Mouse (Mus musculus) lung, embryonic 15.5 days (tissue): ENCODE results near the gene Abca1. TPM values are rescaled to one million over a fixed set of nuclear protein-coding genes. Genes with fewer than 3 reads are reported as not detected.

ENCODE experiments used
- ATAC-seq: fragments of 200-750 bp; cut with Nextera tagmentation; 2 replicates; pipeline ENCODE4 v1.8.0; 2017; ENCODE audit warnings: moderate number of reproducible peaks, borderline replicate concordance; ENCODE audit not compliant: low FRiP score, low TSS enrichment; ENCODE audit errors: extremely low read depth
- H3K27ac ChIP-seq: fragments of 300-500 bp; sonication (generic); 2 replicates; pipeline ENCODE4 v1.5.1; 2015; ENCODE audit warnings: moderate library complexity, mild to moderate bottlenecking, inconsistent platforms
- H3K27me3 ChIP-seq: fragments of 300-500 bp; sonication (generic); 2 replicates; pipeline ENCODE4 v1.6.1; 2015; ENCODE audit warnings: inconsistent platforms
- H3K36me3 ChIP-seq: fragments of 300-500 bp; sonication (generic); 2 replicates; pipeline ENCODE4 v1.6.1; 2015; ENCODE audit warnings: inconsistent platforms
- H3K4me1 ChIP-seq: fragments of 300-500 bp; sonication (generic); 2 replicates; pipeline ENCODE4 v1.6.1; 2015; ENCODE audit warnings: inconsistent platforms
- H3K4me2 ChIP-seq: fragments of 300-500 bp; sonication (generic); 2 replicates; pipeline ENCODE4 v1.6.1; 2015; ENCODE audit warnings: inconsistent platforms, mild to moderate bottlenecking, moderate library complexity
- H3K4me3 ChIP-seq: fragments of 300-500 bp; sonication (generic); 2 replicates; pipeline ENCODE4 v1.5.1; 2015; ENCODE audit warnings: mild to moderate bottlenecking, inconsistent platforms
- H3K9ac ChIP-seq: fragments of 300-500 bp; sonication (generic); 2 replicates; pipeline ENCODE4 v1.6.1; 2015; ENCODE audit warnings: inconsistent platforms
- H3K9me3 ChIP-seq: fragments of 300-500 bp; sonication (generic); 2 replicates; pipeline ENCODE4 v1.6.1; 2016; ENCODE audit warnings: inconsistent platforms
- WGBS: fragments of 180-500 bp; shearing (Covaris S2); methylation state at CpG from one replicate; pipeline ENCODE4 v1.1.7; 2015; 5-methylcytosine and 5-hydroxymethylcytosine counted together
- polyA plus RNA-seq: library from polyadenylated mRNA; unstranded; fragments of >200 nt; fragmentation: Nextera tagmentation; extraction: Ambion mirVana; gene quantifications from 2 replicates; pipeline ENCODE4 v1.2.1, GENCODE M21; 2015

Abca1 gene
- polyA plus RNA-seq, 1 experiment from 2014 or later: 9.3 TPM

GRCm38 (mm10) chr4:53177696-53178095 is 18.0 kb upstream of the Abca1 start:
- ATAC-seq: no peak
- Histone ChIP-seq H3K9me3 (no peaks in the 10 kb centered on the region), H3K36me3 (no peaks in the 10 kb centered on the region), H3K27ac (no peak overlapping the region), H3K9ac (no peak overlapping the region), H3K4me3 (no peak overlapping the region), H3K4me1 (peaks cover 2% of the 10 kb centered on the region; the same call in 1 of the 2 replicates), H3K27me3 (no peaks in the 10 kb centered on the region), H3K4me2 (no peak overlapping the region)
- whole genome bisulfite sequencing: 92% methylated on average over 8 of the region's 8 CpGs

GRCm38 (mm10) chr4:53174906-53175305 is 15.2 kb upstream of the Abca1 start:
- Histone ChIP-seq H3K4me3 (no peak overlapping the region), H3K27me3 (no peaks in the 10 kb centered on the region), H3K27ac (no peak overlapping the region), H3K9ac (no peak overlapping the region), H3K4me2 (no peak overlapping the region), H3K36me3 (no peaks in the 10 kb centered on the region), H3K9me3 (no peaks in the 10 kb centered on the region), H3K4me1 (peaks cover 2% of the 10 kb centered on the region; the same call in 1 of the 2 replicates)
- 52% methylated on average over 7 of the region's 7 CpGs for whole genome bisulfite sequencing
- peak; percentile 24; the same call in 1 of the 2 replicates for ATAC-seq

DNA sequence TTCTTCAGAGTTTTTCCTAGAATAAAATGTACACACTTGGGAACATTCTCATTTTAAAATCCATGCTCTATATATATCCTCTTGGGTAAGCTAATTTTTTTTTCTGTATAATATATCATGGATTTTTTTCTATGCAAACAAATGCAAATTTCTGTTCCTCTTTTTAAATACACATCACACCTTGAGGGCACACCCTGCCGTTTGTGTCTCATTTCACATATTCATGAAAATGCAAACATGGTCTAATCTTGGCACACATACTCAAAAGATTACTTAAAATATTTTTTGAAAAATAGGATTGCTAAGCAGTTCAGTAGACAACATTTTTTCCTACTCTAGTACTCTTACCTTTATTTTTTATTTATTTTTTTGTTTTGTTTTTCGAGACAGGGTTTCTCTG is 10.7 kb upstream of the Abca1 start:
- H3K27ac ChIP-seq: no peak overlapping the region
- 54% methylated on average over 2 of the region's 2 CpGs for WGBS
- no peaks in the 10 kb centered on the region for H3K27me3 ChIP-seq
- H3K4me1 ChIP-seq: peaks cover 1% of the 10 kb centered on the region; the same call in 1 of the 2 replicates
- no peak overlapping the region for H3K9ac ChIP-seq
- no peaks in the 10 kb centered on the region for H3K36me3 ChIP-seq
- H3K9me3 ChIP-seq: no peaks in the 10 kb centered on the region
- no peak overlapping the region for H3K4me3 ChIP-seq
- H3K4me2 ChIP-seq: no peak overlapping the region
- ATAC-seq: no peak

GRCm38 (mm10) chr4:53165231-53165630 is 5.5 kb upstream of the Abca1 start:
- WGBS: 91% methylated on average over 13 of the region's 25 CpGs
- no peak overlapping the region for H3K4me2 ChIP-seq
- no peaks in the 10 kb centered on the region for H3K9me3 ChIP-seq
- H3K4me3 ChIP-seq: no peak overlapping the region
- peaks cover 6% of the 10 kb centered on the region for H3K4me1 ChIP-seq
- H3K36me3 ChIP-seq: no peaks in the 10 kb centered on the region
- H3K27me3 ChIP-seq: no peaks in the 10 kb centered on the region
- H3K27ac ChIP-seq: no peak overlapping the region
- H3K9ac ChIP-seq: no peak overlapping the region
- no peak for ATAC-seq

GRCm38 (mm10) chr4:53159176-53159575 is 519 bp downstream of the Abca1 start:
- no peaks in the 10 kb centered on the region for H3K9me3 ChIP-seq
- no peaks in the 10 kb centered on the region for H3K27me3 ChIP-seq
- H3K4me1 ChIP-seq: peaks cover 26% of the 10 kb centered on the region
- H3K27ac ChIP-seq: peak overlapping the region; percentile 77
- peak; percentile 57 for ATAC-seq
- H3K9ac ChIP-seq: peak overlapping the region; percentile 65
- peak overlapping the region; percentile 69 for H3K4me3 ChIP-seq
- H3K4me2 ChIP-seq: peak overlapping the region; percentile 86
- WGBS: under 1% methylated on average over 20 of the region's 20 CpGs
- no peaks in the 10 kb centered on the region for H3K36me3 ChIP-seq

DNA sequence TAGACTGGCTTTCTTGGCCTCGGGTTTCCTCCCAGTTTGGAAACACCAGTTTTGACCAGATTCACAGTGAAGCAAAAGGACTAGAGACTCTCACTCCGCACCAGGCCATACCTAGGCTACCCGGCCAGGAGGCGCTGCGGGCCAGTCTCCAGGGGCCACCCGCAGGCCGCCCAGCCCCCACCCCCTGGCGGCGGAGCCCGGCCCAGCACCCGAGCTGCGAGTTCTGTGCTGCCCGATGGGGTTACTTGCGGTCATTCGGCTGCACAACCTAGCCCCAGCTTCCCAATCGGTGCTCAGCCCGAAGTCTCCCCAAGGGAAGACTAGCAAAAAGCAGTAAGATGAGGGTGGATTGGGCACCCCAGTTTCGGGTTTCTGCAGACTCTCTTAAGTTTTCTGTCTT is 1.1 kb downstream of the Abca1 start:
- under 1% methylated on average over 18 of the region's 18 CpGs for WGBS
- no peaks in the 10 kb centered on the region for H3K9me3 ChIP-seq
- no peaks in the 10 kb centered on the region for H3K36me3 ChIP-seq
- no peaks in the 10 kb centered on the region for H3K27me3 ChIP-seq
- ATAC-seq: peak; percentile 74
- peak overlapping the region; percentile 86 for H3K4me2 ChIP-seq
- H3K9ac ChIP-seq: peak overlapping the region; percentile 65
- H3K4me1 ChIP-seq: peaks cover 30% of the 10 kb centered on the region
- H3K27ac ChIP-seq: peak overlapping the region; percentile 77
- peak overlapping the region; percentile 69 for H3K4me3 ChIP-seq

DNA sequence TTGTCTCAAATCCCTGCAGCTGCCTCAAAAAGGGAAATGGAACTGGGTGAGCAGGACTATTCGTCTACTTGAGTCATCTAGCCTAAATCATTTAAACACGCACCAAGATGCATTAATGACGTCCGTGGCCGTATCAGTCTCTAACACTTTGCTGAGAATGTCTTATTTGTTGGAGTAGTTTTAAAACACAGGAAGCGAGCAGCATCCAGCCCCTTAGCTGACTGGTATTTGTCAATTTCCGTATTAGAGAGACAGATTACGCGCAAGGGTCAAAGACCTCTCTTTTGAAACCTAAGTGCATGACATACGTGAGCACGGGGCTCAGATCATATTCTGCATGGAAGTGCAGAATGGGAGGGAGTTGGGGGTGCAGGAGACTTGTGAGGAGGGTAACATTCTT is 4.2 kb downstream of the Abca1 start:
- Histone ChIP-seq H3K4me2 (no peak overlapping the region), H3K27me3 (no peaks in the 10 kb centered on the region), H3K9ac (no peak overlapping the region), H3K4me3 (no peak overlapping the region), H3K27ac (no peak overlapping the region), H3K4me1 (peaks cover 44% of the 10 kb centered on the region), H3K9me3 (no peaks in the 10 kb centered on the region), H3K36me3 (no peaks in the 10 kb centered on the region)
- whole genome bisulfite sequencing: 44% methylated on average over 11 of the region's 11 CpGs
- ATAC-seq: no peak

DNA sequence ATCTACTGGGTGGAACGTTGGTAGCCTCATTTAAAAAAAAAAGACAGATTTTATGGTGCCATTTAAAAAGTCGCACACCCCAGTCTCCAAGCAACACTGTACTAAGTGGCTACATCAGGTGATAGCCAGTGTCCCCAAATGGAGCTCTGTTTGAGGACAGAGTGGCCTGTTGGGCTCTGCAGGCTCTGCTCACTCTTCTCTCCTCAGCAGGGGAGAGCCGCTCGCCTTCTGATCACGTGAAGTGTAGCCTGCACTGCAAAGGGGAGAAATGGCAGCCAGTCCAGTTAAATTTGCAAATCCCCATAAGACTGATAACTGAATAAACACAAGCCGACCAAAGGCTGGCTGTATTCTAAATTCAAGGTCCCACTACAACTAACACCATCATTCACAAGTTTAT is 6.0 kb downstream of the Abca1 start:
- Histone ChIP-seq H3K9me3 (no peaks in the 10 kb centered on the region), H3K4me3 (no peak overlapping the region), H3K27ac (no peak overlapping the region), H3K36me3 (no peaks in the 10 kb centered on the region), H3K4me1 (peaks cover 37% of the 10 kb centered on the region), H3K27me3 (no peaks in the 10 kb centered on the region), H3K4me2 (no peak overlapping the region), H3K9ac (no peak overlapping the region)
- WGBS: 48% methylated on average over 6 of the region's 6 CpGs
- no peak for ATAC-seq

DNA sequence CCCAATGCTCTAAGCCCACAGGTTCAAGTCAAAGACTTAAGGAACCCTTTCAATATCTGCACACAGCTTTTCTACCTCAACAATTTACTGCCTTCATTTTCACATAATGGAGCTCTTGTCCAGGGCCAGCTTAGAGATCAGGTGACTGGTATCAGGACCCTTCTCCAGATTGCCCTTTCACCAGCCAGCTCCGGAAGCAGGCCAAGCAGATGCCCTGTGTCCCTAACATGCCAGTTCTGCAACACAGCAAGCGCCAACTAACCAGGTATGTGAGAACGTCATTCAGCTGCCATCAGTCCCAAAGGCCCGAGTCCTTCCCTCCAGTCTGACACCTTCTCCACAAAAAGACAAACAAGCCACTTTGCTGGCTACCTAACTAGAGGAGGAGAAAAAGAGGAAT is 6.6 kb downstream of the Abca1 start:
- WGBS: 67% methylated on average over 4 of the region's 4 CpGs

DNA sequence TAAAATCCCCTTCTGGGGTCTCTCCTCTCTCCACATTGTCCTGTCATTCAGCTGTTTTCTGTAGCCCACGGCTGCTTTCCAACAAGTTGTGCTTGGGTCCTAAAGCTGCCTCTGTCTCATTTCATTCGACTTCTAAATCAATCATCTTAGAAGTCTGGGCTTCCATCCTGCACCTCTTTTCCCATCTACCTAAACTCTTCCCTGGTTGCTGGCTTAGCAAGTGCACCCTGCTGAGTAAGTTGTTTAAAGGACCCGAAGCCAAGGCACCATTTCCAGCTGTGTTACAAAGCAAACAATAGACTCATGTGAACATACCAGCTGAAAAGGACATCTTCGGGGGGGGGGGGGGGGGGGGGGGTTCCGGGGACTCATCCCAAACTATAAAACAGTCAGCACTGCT is 7.0 kb downstream of the Abca1 start:
- no peak overlapping the region for H3K27ac ChIP-seq
- ATAC-seq: no peak
- H3K27me3 ChIP-seq: no peaks in the 10 kb centered on the region
- peaks cover 31% of the 10 kb centered on the region for H3K4me1 ChIP-seq
- H3K36me3 ChIP-seq: no peaks in the 10 kb centered on the region
- H3K4me3 ChIP-seq: no peak overlapping the region
- H3K9ac ChIP-seq: no peak overlapping the region
- WGBS: 37% methylated on average over 5 of the region's 5 CpGs
- no peak overlapping the region for H3K4me2 ChIP-seq
- no peaks in the 10 kb centered on the region for H3K9me3 ChIP-seq

More for the DNA sequence above, 6.6 kb downstream of the Abca1 start:
- no peaks in the 10 kb centered on the region for H3K9me3 ChIP-seq
- no peak overlapping the region for H3K9ac ChIP-seq
- no peaks in the 10 kb centered on the region for H3K27me3 ChIP-seq
- H3K4me3 ChIP-seq: no peak overlapping the region
- no peak overlapping the region for H3K27ac ChIP-seq
- no peak for ATAC-seq
- H3K4me2 ChIP-seq: no peak overlapping the region
- no peaks in the 10 kb centered on the region for H3K36me3 ChIP-seq
- H3K4me1 ChIP-seq: peaks cover 33% of the 10 kb centered on the region

DNA sequence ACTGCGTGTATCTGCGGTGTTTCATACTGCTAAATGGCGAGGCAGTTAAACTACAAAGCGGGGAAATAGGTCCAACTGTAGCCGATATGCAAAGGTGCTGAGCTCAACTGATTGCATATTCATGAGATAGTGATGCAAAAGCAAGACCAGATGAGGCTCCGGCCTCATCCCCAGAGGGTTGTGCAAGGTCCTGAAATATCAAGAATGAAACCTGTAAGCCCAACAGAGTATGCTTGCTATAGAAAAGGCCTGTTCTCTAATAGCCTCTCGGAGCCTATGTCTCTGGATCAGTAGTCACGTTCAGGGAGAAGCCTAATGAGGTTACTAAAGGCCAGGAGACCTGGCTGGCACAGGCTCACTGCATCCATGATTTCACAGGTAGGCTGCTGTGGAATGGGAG is 9.2 kb downstream of the Abca1 start:
- Histone ChIP-seq H3K9me3 (no peaks in the 10 kb centered on the region), H3K27ac (no peak overlapping the region), H3K4me3 (no peak overlapping the region), H3K4me2 (no peak overlapping the region), H3K9ac (no peak overlapping the region), H3K36me3 (no peaks in the 10 kb centered on the region), H3K4me1 (peaks cover 31% of the 10 kb centered on the region), H3K27me3 (no peaks in the 10 kb centered on the region)
- no peak for ATAC-seq
- WGBS: 93% methylated on average over 8 of the region's 8 CpGs

DNA sequence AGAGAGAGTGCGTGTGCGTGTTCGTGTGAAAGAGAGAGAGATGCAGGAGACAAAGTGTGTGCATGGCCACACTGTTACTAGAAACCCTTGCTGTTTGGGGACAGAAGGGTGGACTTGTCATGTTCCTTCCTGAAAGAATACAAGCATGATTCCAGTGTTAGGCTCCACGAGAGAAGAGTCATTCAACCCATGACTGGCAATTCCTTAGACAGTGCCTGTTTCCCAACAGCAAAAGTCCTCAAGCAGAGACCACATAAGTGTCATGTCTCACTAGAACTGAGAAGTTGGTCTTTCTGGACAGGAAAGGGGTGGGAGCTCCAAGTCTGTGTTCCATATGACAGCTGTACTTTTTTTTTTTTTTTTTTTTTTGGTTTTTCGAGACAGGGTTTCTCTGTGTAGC is 10.1 kb downstream of the Abca1 start:
- peaks cover 37% of the 10 kb centered on the region for H3K4me1 ChIP-seq
- no peaks in the 10 kb centered on the region for H3K9me3 ChIP-seq
- H3K4me2 ChIP-seq: no peak overlapping the region
- H3K27me3 ChIP-seq: no peaks in the 10 kb centered on the region
- 92% methylated on average over 4 of the region's 5 CpGs for WGBS
- no peak overlapping the region for H3K9ac ChIP-seq
- no peak overlapping the region for H3K4me3 ChIP-seq
- ATAC-seq: no peak
- H3K36me3 ChIP-seq: no peaks in the 10 kb centered on the region
- no peak overlapping the region for H3K27ac ChIP-seq

DNA sequence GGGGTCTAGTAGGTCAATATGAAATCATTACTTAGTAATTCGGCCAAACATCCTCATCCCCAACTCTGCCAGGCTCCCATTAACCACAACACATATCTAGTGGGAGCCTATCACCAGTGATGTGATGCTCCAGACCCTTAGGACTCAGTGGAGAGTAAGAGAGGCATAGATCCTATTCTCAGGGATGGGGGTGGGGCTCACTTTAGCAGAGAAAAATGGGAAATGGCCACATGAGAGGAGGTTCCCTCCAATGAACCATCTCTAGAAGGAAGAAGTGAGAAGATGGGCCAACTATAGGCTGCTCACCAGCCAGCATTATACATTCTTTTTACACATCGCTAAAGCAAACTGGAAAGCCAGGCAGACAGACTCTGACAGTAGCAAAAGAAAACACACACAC is 10.9 kb downstream of the Abca1 start:
- 76% methylated on average over 2 of the region's 2 CpGs for WGBS
- no peak for ATAC-seq
- Histone ChIP-seq H3K36me3 (no peaks in the 10 kb centered on the region), H3K27me3 (no peaks in the 10 kb centered on the region), H3K9ac (no peak overlapping the region), H3K4me3 (no peak overlapping the region), H3K9me3 (no peaks in the 10 kb centered on the region), H3K4me1 (peaks cover 38% of the 10 kb centered on the region), H3K27ac (no peak overlapping the region), H3K4me2 (no peak overlapping the region)
